Mouse (Mus musculus) embryo, embryonic 9.5 days (tissue): ENCODE measurements around the gene Iqca.

ENCODE experiments used
- DNase-seq: peaks from one replicate; pipeline ENCODE4 v3.0.0-alpha.2; 2017; ENCODE audit errors: extremely low spot score

The Iqca gene

DNA sequence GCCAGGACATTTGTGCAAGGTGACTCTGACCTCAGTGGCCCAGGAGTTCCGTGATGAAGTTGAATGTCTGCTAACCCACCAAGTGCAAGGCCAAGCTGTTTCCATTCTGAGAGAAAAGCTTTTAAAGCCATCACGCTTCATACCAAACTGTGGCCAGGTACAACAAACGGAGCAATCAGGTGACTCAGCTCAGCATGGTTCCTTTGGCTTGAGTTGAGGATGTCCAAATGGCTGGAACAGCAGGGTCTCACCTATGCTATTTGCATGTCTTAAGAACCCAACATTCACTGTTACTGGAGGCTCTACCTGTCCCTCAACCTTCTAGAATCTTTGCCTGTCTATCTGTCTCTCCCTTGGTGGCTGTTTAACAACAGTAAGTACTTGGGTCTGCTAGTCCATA is 93.1 kb downstream of the Iqca start:
- no peak for DNase-seq

DNA sequence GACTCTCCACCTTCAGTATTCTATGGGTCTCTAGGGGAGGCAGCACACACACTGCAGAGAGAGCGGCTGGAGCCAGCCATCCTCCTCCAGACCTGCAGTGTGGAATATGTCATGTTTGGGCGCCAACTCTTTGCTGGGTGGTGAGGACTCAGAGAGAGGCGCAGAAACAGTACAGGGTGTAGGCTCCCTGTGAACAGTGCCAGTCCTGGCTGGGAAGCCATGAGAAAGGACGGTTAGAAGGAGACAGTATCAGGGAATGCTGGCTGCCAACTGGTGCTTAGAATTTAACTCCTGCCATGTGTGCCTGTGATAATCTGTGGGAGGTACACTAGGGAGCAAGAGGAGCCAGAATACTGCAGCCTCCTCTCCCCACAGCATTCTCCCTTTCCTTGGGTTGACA is 98.2 kb downstream of the Iqca start:
- no peak for DNase-seq

- DNase-seq, result peak; percentile 51
These were observed 101.9 kb downstream of the Iqca start for GRCm38 (mm10) chr1:90051347-90051746.

DNA sequence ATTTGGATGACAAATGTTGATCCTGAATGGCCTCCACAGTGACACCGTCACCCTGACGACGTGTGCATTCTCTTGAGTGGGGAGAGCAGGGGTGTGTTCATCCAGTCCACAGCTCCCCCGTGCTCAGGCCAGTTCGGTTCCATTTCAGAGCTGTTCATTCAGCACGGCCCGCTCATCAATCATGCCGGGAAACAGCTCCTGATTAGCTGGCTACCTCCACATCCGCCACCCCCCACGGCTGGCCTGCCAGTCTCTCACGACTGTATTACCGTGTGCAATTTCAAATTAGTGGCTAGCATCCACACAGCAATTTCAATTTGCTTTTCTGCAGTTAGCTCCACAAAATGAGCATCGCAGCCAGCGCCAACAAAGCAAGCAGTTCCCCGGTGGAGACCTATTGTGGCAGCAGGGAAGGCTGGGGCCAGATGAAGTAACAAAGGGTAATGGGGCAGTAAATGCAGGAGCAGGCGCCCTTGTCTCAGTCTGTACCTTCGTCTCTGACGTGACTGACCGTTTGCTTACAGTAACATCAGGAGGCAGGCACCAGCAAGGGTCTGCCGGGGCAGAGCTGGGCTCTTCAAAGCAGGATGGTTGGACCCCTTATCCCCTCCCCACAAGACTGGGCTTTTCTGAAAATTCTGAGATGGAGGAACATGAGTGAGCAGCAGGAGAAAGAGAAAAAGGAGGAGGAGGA is 103.0 kb downstream of the Iqca start:
- peak; percentile 23 for DNase-seq

DNA sequence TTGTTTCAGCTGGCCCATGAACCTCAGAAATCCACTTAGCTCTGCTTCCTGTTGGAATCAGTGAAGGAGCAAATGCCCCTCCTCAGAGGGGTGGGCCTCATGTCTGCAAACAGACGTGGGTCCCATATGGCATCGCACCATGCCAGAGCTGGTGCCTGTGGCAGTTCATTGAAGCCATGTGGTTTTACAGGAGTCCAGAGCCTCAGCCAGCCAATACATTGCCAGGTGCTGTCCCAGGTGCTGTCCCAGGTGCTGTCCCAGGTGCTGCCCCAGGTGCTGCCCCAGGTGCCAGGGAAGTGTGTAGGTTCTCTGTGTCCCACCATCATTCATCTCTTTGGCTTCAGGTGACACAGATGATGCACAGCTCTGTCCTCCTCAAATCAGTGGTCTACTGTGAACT is 124.9 kb downstream of the Iqca start:
- no peak for DNase-seq

DNA sequence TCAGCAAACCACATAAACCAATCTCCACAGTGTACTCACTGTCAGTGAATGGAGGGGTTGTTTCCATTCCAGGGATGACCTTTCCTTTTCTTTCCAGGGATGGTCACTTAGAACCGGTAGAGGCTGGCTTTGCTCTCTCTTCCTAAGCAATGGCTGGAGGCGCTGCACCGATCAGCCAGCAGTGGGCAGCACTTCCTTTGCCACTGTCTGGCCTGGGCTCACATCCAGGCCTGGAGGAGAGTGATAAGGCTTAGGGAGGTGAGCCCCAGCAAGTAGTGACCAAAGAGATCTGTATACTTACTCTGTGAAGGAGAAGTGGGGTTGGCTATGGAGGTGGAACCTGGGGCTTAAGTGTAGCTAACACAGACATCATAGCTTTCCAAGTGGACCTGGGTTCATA is 126.3 kb downstream of the Iqca start:
- peak; percentile 12 for DNase-seq

DNA sequence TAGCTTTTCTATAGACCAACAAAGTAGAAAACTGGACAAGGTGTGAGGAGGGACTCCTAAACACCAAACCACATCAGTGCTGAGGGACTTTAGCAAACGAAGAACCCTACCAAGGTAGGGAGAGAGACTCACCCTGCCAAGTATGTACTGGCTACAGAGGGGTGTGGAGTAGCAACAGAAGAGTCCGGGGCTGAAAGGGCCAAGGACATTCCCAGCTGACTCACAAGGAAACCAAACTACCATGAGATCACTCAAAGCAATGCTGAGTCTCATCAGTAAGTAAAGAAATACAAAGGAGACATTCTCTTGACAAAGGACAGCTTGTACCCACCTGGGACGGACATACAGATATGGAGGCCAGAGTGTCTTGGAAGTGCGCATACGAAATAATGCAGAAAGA is 132.9 kb downstream of the Iqca start:
- no peak for DNase-seq

DNA sequence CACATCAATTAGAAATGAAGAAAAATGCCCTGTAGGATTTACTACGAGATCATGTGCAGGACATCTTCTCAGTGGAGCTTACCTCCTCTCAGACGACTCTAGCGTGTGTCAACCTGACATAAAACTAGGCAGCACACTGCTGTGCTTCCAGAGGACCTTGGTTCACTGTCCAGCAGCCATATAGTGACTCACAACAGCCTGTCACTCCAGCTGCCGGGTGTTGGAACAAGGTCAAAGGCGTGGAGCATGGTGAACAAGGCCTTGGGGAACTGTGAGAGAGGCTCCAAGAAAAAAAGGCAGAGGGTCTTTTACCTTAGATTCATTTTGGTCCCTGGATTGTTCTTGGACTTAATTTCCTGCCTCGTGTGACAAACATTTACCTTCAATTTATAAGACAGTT is 135.1 kb downstream of the Iqca start:
- DNase-seq, result no peak

GRCm38 (mm10) chr1:90014446-90014845 is 138.8 kb downstream of the Iqca start, which contains the start of gene Asb18:
Gene Asb18 (minus strand): TSS chr1:90014666.
- no peak for DNase-seq

- DNase-seq, result no peak
These were observed 139.9 kb downstream of the Iqca start for GRCm38 (mm10) chr1:90013273-90013672.

DNA sequence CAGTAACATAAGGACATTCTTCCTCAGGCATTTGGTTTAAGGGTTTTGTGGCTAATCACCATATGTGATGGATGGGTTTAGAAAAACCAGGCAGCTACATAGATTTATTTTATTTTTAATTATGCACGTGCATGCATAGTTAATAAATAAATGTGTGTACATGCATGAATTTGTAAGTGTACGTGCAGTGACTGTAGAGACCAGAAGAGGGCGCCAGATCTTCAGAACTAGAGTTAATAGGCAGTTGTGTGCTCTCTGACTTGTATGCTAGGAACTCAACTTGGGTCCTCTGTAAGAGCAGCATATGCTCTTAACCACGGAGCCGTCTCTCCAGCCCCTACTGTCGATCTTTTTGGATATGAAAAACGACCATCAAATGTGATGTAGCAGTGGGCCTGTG is 140.4 kb downstream of the Iqca start:
- DNase-seq, result no peak

DNA sequence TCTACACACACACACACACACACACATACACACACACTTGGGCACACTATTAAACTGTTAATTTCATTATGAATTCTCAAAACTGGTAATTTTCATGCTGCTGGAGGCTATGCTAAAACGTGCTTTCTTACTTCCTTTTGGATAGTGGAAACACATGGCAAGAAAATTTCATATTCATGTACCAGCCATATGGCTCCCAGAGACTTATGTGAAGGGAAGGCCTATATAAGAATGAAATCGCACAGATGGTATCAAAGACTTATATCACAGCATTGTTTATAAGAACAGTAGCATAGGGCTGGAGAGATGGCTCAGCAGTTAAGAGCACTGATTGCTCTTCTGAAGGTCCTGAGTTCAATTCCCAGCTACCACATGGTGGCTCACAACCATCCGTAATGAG is 141.0 kb downstream of the Iqca start:
- DNase-seq, result no peak

DNA sequence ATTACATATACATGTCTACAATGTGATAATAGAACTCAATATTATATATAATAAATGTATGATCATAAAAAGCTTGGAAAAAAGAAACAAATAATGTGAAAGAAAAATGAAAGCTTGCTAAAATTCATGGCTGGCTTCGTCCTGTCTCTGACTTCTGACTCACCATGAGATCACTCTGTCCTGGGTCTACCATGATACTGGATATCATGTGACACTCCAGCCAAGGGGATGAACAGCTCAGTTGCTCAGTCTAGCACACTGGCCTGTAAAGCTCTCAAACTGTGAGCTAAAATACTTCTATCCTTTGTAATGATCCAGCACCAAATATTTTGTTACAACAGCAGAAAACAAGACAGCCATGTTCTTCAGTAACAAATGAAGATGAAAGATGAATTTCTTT is 143.1 kb downstream of the Iqca start:
- DNase-seq, result no peak

DNA sequence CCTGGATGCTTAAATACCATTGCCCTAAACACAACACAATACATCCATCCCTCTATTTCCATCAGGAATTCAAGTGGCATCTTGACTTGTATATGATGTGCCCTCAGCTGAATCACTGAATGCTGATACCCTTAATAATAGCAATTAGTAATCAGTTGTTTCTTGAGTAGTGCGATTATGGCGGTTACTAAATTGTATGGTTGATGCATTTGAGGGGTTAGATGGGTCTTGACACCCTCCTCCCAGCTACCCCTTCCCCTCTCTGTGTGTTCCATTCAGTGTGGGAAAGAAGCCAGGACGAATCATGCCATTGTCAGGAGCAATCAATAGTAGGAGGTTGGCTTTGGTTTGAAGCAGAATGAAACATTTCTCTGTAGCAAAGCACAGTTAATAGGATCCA is 144.0 kb downstream of the Iqca start:
- DNase-seq, result no peak

- no peak for DNase-seq
These were observed 146.5 kb downstream of the Iqca start for GRCm38 (mm10) chr1:90006666-90007065.

DNA sequence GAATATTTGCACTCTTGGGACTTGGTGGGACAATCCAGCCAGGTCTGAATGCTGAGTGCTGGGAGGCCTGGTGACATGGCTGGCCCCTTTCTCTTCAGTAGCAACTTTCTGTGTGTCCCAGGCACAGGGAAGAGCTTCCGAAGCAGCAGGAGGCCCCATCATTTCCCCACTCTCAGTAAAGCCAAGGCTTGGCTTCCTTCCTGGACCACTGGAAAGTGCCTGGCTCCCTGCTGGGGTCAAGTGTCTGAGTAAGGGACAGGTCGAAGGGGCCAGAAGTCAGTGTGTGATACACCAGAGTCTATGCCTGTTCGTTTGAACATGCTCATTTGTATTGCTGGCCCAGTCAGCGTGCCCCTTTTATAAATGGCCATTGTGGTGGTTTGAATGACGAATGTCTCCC is 152.2 kb downstream of the Iqca start:
- no peak for DNase-seq

- DNase-seq, result no peak
These were observed 153.3 kb downstream of the Iqca start for GRCm38 (mm10) chr1:89999858-90000257.

GRCm38 (mm10) chr1:89998696-89999095 is 154.5 kb downstream of the Iqca start:
- DNase-seq, result no peak

DNA sequence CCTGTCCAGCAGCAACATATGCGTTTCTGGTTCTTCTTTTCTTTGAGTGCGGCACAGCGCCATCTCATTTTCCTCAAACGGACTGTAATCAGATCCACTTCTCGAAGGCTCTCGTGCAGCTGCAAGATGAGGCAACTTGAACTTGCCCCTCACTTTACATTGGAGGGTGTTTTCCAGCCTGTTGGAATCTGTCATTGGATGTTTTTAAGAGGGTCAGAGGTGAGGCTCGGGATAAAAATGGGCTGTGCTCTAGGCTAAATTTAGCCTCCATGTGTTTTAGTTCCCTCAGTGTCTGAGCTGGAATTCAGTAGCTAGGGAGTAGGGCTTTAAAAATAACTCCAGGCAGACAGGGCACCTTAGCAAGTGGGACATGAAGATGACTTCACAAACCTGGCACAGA is 155.1 kb downstream of the Iqca start:
- DNase-seq, result no peak

- DNase-seq, result peak; percentile 39
These were observed 160.9 kb downstream of the Iqca start for GRCm38 (mm10) chr1:89992256-89992655.
